8 mouse cellular contexts compared by ENCODE assay signal in the genomic region with DNA sequence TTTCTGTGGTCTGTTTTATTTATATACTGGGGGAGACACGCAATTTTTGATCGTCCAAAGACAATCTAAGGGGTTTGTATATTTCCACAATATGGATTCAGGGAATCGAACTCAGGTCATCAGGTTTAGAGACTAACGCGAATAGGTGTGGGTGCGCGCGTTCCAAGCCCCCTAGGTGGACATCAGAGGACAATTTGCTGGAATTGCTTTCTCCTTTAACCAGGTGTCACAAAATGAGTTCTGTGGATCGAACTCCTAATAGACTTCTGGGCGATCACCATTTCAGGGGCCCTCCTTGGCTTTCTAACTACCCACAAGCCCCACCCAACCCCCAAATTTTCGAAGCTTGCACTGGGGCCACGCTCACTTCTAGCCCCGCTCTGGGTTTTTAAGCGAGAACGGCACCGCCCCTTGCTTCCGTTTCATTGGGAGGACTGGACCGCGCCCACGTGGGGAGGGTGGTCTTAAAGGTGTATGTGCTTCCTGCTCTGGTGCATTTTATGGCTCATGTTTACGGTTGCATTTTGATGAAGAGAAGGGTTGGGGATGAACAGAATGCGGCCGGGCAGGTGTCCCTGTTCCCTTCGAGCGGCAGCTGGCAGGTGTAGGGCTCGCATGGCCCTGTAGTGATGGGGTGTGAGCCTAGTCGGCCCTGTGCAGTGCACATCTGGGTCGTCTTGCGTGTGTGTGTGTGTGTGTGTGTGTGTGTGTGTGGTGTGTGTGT. TPM values are rescaled to one million over a fixed set of nuclear protein-coding genes. Genes with fewer than 3 reads are reported as not detected.
DNase-seq lines count a peak whose midpoint lies in the region; ATAC-seq and TF ChIP-seq lines count a peak whose summit lies in the region.

No protein-coding gene starts in this region.

- peak overlapping the region; percentile 81 for H3K4me2 ChIP-seq in hindbrain, embryonic 14.5 days (replicated peaks)

- no peaks in the 10 kb centered on the region for H3K27me3 ChIP-seq in hindbrain, embryonic 14.5 days (ENCODE audit: control insufficient read depth, insufficient read depth, low read length)

- 3% methylated on average over 29 of the region's 29 CpGs for WGBS in hindbrain, embryonic 14.5 days

- H3K4me1 ChIP-seq in hindbrain, embryonic 14.5 days (replicated peaks; ENCODE audit: control insufficient read depth, insufficient read depth, low read length), result peaks cover 28% of the 10 kb centered on the region

- H3K36me3 ChIP-seq in hindbrain, embryonic 14.5 days (replicated peaks; ENCODE audit: control insufficient read depth, insufficient read depth), result peaks cover 10% of the 10 kb centered on the region

- peak overlapping the region; percentile 89 for H3K4me3 ChIP-seq in hindbrain, embryonic 14.5 days (replicated peaks; ENCODE audit: low read length)
- H3K4me3 ChIP-seq in left cerebral cortex, adult 2 months, result peak overlapping the region; percentile 54

- H3K9ac ChIP-seq in hindbrain, embryonic 14.5 days, result peak overlapping the region; percentile 65

- H3K27ac ChIP-seq in hindbrain, embryonic 14.5 days, result peak overlapping the region; percentile 75
- peak overlapping the region; percentile 85 for H3K27ac ChIP-seq in left cerebral cortex, adult 2 months

- DNase-seq in NIH3T3 (ENCODE audit: low read depth), result peak; percentile 86
- peak; percentile 89 to 91 for DNase-seq in cerebellum, postnatal 10 days
- DNase-seq in frontal cortex, postnatal 25 days (ENCODE audit: low spot score in 2 of 2), result peak; percentile 62 to 66
- DNase-seq in hindbrain, embryonic 14.5 days (ENCODE audit: low spot score), result peak; percentile 74
- DNase-seq in left cerebral cortex, adult 2 months (ENCODE audit: extremely low spot score in 1 of 2, low spot score in 2 of 2), result peak; percentile 71 to 75
- DNase-seq in right cerebral cortex, postnatal 10 days (ENCODE audit: low spot score in 2 of 2), result peak; percentile 89 to 91
- DNase-seq in urinary bladder, postnatal 25 days (ENCODE audit: low spot score), result peak; percentile 74

- intact Hi-C loops in left cerebral cortex, adult 2 months (cut with DNase I), result loop anchor here (2.0 to 5.0 kb wide), 2 partner anchors 32 to 241 kb away; no protein-coding TSS in a partner anchor

- no peak for ATAC-seq in hindbrain, embryonic 14.5 days (ENCODE audit: low FRiP score)
- ATAC-seq in megakaryocyte, adult 5-6 weeks (ENCODE audit: poor library complexity, severe bottlenecking), result peak; percentile 45

- H3K9me3 ChIP-seq in hindbrain, embryonic 14.5 days (ENCODE audit: control insufficient read depth, low read length), result no peaks in the 10 kb centered on the region

- no peak for TF ChIP-seq CTCF in left cerebral cortex, adult 2 months (IDR thresholded peaks at IDR 0.05)

RNA-seq across cellular contexts. Expression of gene Pias4, which starts 1.0 kb away (rescaled TPM):
- 43.7 and 48.3 TPM in 2 replicates for polyA plus RNA-seq in hindbrain, embryonic 14.5 days (2014; fragmentation: Nextera tagmentation; extraction: Ambion mirVana)
- 10 to 100 TPM; 26.7 to 32.0 TPM for total RNA-seq in left cerebral cortex, adult 2 months (2021)
- 10.1 and 13.7 TPM in 2 replicates for total RNA-seq in megakaryocyte, adult 5-6 weeks (2015)
- 12.9 and 13.3 TPM in 2 replicates for total RNA-seq in megakaryocyte, adult 5-6 weeks (2017)

RNA-seq across cellular contexts. Expression of gene Eef2, which starts 7.7 kb away (rescaled TPM):
- 413 and 447 TPM in 2 replicates for polyA plus RNA-seq in hindbrain, embryonic 14.5 days (2014; fragmentation: Nextera tagmentation; extraction: Ambion mirVana)
- 100 to 1,000 TPM; 884 to 901 TPM for total RNA-seq in left cerebral cortex, adult 2 months (2021)
- total RNA-seq in megakaryocyte, adult 5-6 weeks (2015), result 394 and 408 TPM in 2 replicates
- 983 and 1,066 TPM in 2 replicates for total RNA-seq in megakaryocyte, adult 5-6 weeks (2017)

RNA-seq across cellular contexts. Expression of gene Dapk3, which starts 14.1 kb away (rescaled TPM):
- 68.2 and 76.7 TPM in 2 replicates for polyA plus RNA-seq in hindbrain, embryonic 14.5 days (2014; fragmentation: Nextera tagmentation; extraction: Ambion mirVana)
- total RNA-seq in left cerebral cortex, adult 2 months (2021), result 10 to 100 TPM; 74.6 to 89.4 TPM
- 9.8 and 12.7 TPM in 2 replicates for total RNA-seq in megakaryocyte, adult 5-6 weeks (2015)
- total RNA-seq in megakaryocyte, adult 5-6 weeks (2017), result 27.5 and 36.6 TPM in 2 replicates

RNA-seq across cellular contexts. Expression of gene 4930442H23Rik, which starts 15.0 kb away (rescaled TPM):
- polyA plus RNA-seq in hindbrain, embryonic 14.5 days (2014; fragmentation: Nextera tagmentation; extraction: Ambion mirVana), result 0.33 TPM in 1 of 2 replicates, not detected in the other
- not detected for total RNA-seq in left cerebral cortex, adult 2 months (2021)
- not detected in 2 replicates for total RNA-seq in megakaryocyte, adult 5-6 weeks (2015)
- not detected in 2 replicates for total RNA-seq in megakaryocyte, adult 5-6 weeks (2017)

RNA-seq across cellular contexts. Expression of gene Nmrk2, which starts 33.2 kb away (rescaled TPM):
- polyA plus RNA-seq in hindbrain, embryonic 14.5 days (2014; fragmentation: Nextera tagmentation; extraction: Ambion mirVana), result 0.14 TPM in 1 of 2 replicates, not detected in the other
- under 1 TPM in 1 of 2 experiments, not detected in 1; 0.42 TPM for total RNA-seq in left cerebral cortex, adult 2 months (2021)
- total RNA-seq in megakaryocyte, adult 5-6 weeks (2015), result not detected in 2 replicates
- not detected in 2 replicates for total RNA-seq in megakaryocyte, adult 5-6 weeks (2017)
